Mouse (Mus musculus) granulocyte monocyte progenitor cell, adult 5-6 weeks (primary cell): Measurements from ENCODE around the gene Zfp810. TPM values are rescaled to one million over a fixed set of nuclear protein-coding genes. Genes with fewer than 3 reads are reported as not detected.
A peak's percentile ranks its signal among the peaks of the same experiment; 100 is the strongest.
"Not testable (repeated sequence)": the region's sequence is repeated elsewhere in the genome, so short reads cannot be mapped to it uniquely, and the experiment has no call there.

ENCODE experiments used
- ATAC-seq: replicated peaks from 2 replicates; pipeline ENCODE4 v1.8.0; 2016; ENCODE audit warnings: mild to moderate bottlenecking, moderate TSS enrichment, inconsistent platforms; ENCODE audit not compliant: poor library complexity, severe bottlenecking
- total RNA-seq, 2 experiments: library from RNA; stranded (forward) in 1 of 2; stranded (reverse) in 1 of 2; fragments of 200-712, 200-1000 nt in 1 of 2; fragments of >200 nt in 1 of 2; fragmentation: Nextera tagmentation in 1 of 2; gene quantifications; 2 replicates each; pipeline ENCODE4 v1.2.3; 2014 to 2017

Gene Zfp810
- total RNA-seq (2014; fragmentation: Nextera tagmentation): 10.4 and 17.4 TPM in 2 replicates
- 9.4 and 16.3 TPM in 2 replicates for total RNA-seq (2017)

- peak; percentile 100 for ATAC-seq
Measured at GRCm38 (mm10) chr9:22307156-22307919, at the start of gene Zfp810. TSS of gene Zfp810 (minus strand) at chr9:22307648.

GRCm38 (mm10) chr9:22355919-22356318, 48.5 kb upstream of the Zfp810 start:
- no peak for ATAC-seq

- no peak for ATAC-seq
Measured at GRCm38 (mm10) chr9:22353901-22354300, 46.5 kb upstream of the Zfp810 start.

GRCm38 (mm10) chr9:22353465-22353864, 46.0 kb upstream of the Zfp810 start:
- ATAC-seq: no peak

GRCm38 (mm10) chr9:22340331-22340730, 32.9 kb upstream of the Zfp810 start:
- no peak for ATAC-seq

- ATAC-seq: no peak
Measured at GRCm38 (mm10) chr9:22337217-22337616, 29.8 kb upstream of the Zfp810 start.

GRCm38 (mm10) chr9:22327475-22328387, 20.3 kb upstream of the Zfp810 start:
- ATAC-seq: peak; percentile 93

- no peak for ATAC-seq
Measured at GRCm38 (mm10) chr9:22327099-22327474, 19.6 kb upstream of the Zfp810 start.

GRCm38 (mm10) chr9:22324579-22324978, 17.1 kb upstream of the Zfp810 start:
- no peak for ATAC-seq

GRCm38 (mm10) chr9:22322381-22323211, 15.1 kb upstream of the Zfp810 start:
- ATAC-seq: no peak

GRCm38 (mm10) chr9:22319109-22319508, 11.7 kb upstream of the Zfp810 start:
- no peak for ATAC-seq

GRCm38 (mm10) chr9:22316047-22316446, 8.6 kb upstream of the Zfp810 start:
- ATAC-seq: not testable (repeated sequence)

GRCm38 (mm10) chr9:22314066-22314465, 6.6 kb upstream of the Zfp810 start:
- no peak for ATAC-seq

GRCm38 (mm10) chr9:22313218-22313617, 5.8 kb upstream of the Zfp810 start:
- ATAC-seq: peak; percentile 86

GRCm38 (mm10) chr9:22309651-22310050, 2.2 kb upstream of the Zfp810 start:
- ATAC-seq: no peak

GRCm38 (mm10) chr9:22307920-22308262, 443 bp upstream of the Zfp810 start:
- ATAC-seq: not testable (repeated sequence)

GRCm38 (mm10) chr9:22306726-22307125, 722 bp downstream of the Zfp810 start:
- ATAC-seq: no peak

- ATAC-seq: no peak
Measured at GRCm38 (mm10) chr9:22302199-22302598, 5.2 kb downstream of the Zfp810 start.

- no peak for ATAC-seq
Measured at GRCm38 (mm10) chr9:22278733-22279132, 28.7 kb downstream of the Zfp810 start.

- ATAC-seq: no peak
Measured at GRCm38 (mm10) chr9:22268886-22269285, 38.6 kb downstream of the Zfp810 start.
